Mouse (Mus musculus): Measurements from ENCODE around the gene Gm2115.

- TF ChIP-seq CTCF (IDR thresholded peaks at IDR 0.05; ENCODE audit: low read depth) (no peak), EP300 (optimal IDR thresholded peaks at IDR 0.05) (no peak)
Observed at GRCm38 (mm10) chr7:84544946-84545345, 16.2 kb downstream of the Gm2115 start.

Data from stomach, postnatal 0 days (tissue).